Mouse (Mus musculus): ENCODE results near the gene Rbp1. TPM values are rescaled to one million over a fixed set of nuclear protein-coding genes. Genes with fewer than 3 reads are reported as not detected.

Rbp1 gene
- polyA plus RNA-seq, 1 experiment from 2014 or later, result 45.7 TPM

- 87% methylated on average over 2 of the region's 2 CpGs for WGBS
- no peak for ATAC-seq (ENCODE audit: low FRiP score, low TSS enrichment)
- Histone ChIP-seq H3K9me3 (ENCODE audit: control insufficient read depth, low read length) (no peaks in the 10 kb centered on the region), H3K4me3 (ENCODE audit: low read depth, low read length) (no peak overlapping the region), H3K4me1 (replicated peaks; ENCODE audit: control insufficient read depth, insufficient read depth) (no peaks in the 10 kb centered on the region), H3K9ac (ENCODE audit: low read length) (no peak overlapping the region), H3K27ac (replicated peaks) (no peak overlapping the region), H3K36me3 (ENCODE audit: control insufficient read depth, insufficient read depth, low read length) (no peaks in the 10 kb centered on the region), H3K4me2 (replicated peaks; ENCODE audit: low read depth) (no peak overlapping the region), H3K27me3 (ENCODE audit: control insufficient read depth, insufficient read depth, low read length) (no peaks in the 10 kb centered on the region)
- no peak for TF ChIP-seq CTCF (IDR thresholded peaks at IDR 0.05; ENCODE audit: low read depth)
- no peak for TF ChIP-seq EP300 (optimal IDR thresholded peaks at IDR 0.05)
- no peak for DNase-seq (ENCODE audit: low spot score)
These were observed 57.5 kb downstream of the Rbp1 start for GRCm38 (mm10) chr9:98480172-98480749.

- no peaks in the 10 kb centered on the region for H3K27me3 ChIP-seq (ENCODE audit: control insufficient read depth, insufficient read depth, low read length)
- no peak overlapping the region for H3K9ac ChIP-seq (ENCODE audit: low read length)
- ATAC-seq (ENCODE audit: low FRiP score, low TSS enrichment) (no peak), DNase-seq (ENCODE audit: low spot score) (no peak)
- no peak overlapping the region for H3K27ac ChIP-seq (replicated peaks)
- no peak overlapping the region for H3K4me3 ChIP-seq (ENCODE audit: low read depth, low read length)
- H3K4me1 ChIP-seq (replicated peaks; ENCODE audit: control insufficient read depth, insufficient read depth), result no peaks in the 10 kb centered on the region
- H3K9me3 ChIP-seq (ENCODE audit: control insufficient read depth, low read length), result no peaks in the 10 kb centered on the region
- no peaks in the 10 kb centered on the region for H3K36me3 ChIP-seq (ENCODE audit: control insufficient read depth, insufficient read depth, low read length)
- 58% methylated on average over 4 of the region's 4 CpGs for WGBS
- TF ChIP-seq CTCF (IDR thresholded peaks at IDR 0.05; ENCODE audit: low read depth) (no peak), EP300 (optimal IDR thresholded peaks at IDR 0.05) (no peak)
- H3K4me2 ChIP-seq (replicated peaks; ENCODE audit: low read depth), result no peak overlapping the region
These were observed 59.5 kb downstream of the Rbp1 start for GRCm38 (mm10) chr9:98482256-98482655.

DNA sequence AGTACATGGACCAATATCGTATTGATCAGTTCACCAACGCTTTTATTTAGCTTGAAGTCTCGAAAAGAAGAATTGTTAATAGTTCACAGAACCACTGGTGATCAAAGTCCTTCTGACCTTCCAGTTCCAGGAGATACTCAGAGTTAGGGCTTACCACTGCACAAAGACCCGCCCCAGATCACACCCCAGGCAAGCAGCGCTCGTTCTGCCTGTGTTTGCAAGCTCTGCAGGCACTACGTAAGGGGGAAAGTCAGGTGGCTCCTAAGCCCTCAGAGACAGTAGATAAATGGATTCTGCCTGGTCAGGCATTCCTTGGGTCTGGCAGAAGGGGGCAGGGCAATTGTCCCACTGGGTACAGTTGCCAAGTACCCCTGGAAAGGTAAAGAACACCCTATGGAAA lies 62.3 kb downstream of the Rbp1 start:
- H3K27ac ChIP-seq (replicated peaks), result peak overlapping the region; percentile 49; the same call in 1 of the 2 replicates
- ATAC-seq (ENCODE audit: low FRiP score, low TSS enrichment), result no peak
- H3K36me3 ChIP-seq (ENCODE audit: control insufficient read depth, insufficient read depth, low read length), result no peaks in the 10 kb centered on the region
- no peak overlapping the region for H3K4me2 ChIP-seq (replicated peaks; ENCODE audit: low read depth)
- no peak for DNase-seq (ENCODE audit: low spot score)
- H3K4me1 ChIP-seq (replicated peaks; ENCODE audit: control insufficient read depth, insufficient read depth), result no peaks in the 10 kb centered on the region
- TF ChIP-seq CTCF (IDR thresholded peaks at IDR 0.05; ENCODE audit: low read depth) (no peak), EP300 (optimal IDR thresholded peaks at IDR 0.05) (no peak)
- H3K27me3 ChIP-seq (ENCODE audit: control insufficient read depth, insufficient read depth, low read length), result no peaks in the 10 kb centered on the region
- H3K9ac ChIP-seq (ENCODE audit: low read length), result no peak overlapping the region
- 67% methylated on average over 7 of the region's 7 CpGs for WGBS
- H3K4me3 ChIP-seq (ENCODE audit: low read depth, low read length), result no peak overlapping the region
- no peaks in the 10 kb centered on the region for H3K9me3 ChIP-seq (ENCODE audit: control insufficient read depth, low read length)

DNA sequence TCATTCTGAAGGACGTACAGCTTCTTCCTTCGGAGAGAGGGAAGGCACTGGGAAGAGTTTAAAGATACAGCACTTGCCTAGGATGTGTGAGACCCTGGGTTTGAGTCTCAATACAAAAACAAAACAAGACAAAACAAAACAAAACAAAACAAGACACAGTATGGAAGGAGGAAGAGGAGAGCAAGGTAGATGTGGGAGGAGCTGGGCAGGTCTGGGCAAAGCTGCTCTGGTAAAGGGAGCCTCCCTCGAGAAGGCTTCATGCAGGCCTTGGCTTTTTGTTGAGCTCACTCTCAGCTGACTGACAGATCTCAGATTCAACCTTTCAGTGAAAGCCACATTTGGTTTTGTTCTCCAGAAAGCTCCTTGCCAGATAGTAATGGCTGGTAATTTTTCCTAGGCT lies 63.1 kb downstream of the Rbp1 start, which contains the start of gene Rbp2:
Rbp2 (plus strand) TSS at position 301 of the 400 bp plus-strand sequence.
- H3K4me2 ChIP-seq (replicated peaks; ENCODE audit: low read depth), result no peak within 1 kb of the TSS
- H3K4me1 ChIP-seq (replicated peaks; ENCODE audit: control insufficient read depth, insufficient read depth), result no peaks in the 10 kb centered on the region
- WGBS, result 68% methylated on average over 3 of the region's 3 CpGs
- ATAC-seq (ENCODE audit: low FRiP score, low TSS enrichment), result no peak
- H3K27ac ChIP-seq (replicated peaks), result peak within 1 kb of the TSS; percentile 49; the same call in 1 of the 2 replicates
- no peak within 1 kb of the TSS for H3K9ac ChIP-seq (ENCODE audit: low read length)
- no peak for DNase-seq (ENCODE audit: low spot score)
- H3K4me3 ChIP-seq (ENCODE audit: low read depth, low read length), result no peak within 1 kb of the TSS
- H3K36me3 ChIP-seq (ENCODE audit: control insufficient read depth, insufficient read depth, low read length), result no peaks in the 10 kb centered on the region
- no peaks in the 10 kb centered on the region for H3K27me3 ChIP-seq (ENCODE audit: control insufficient read depth, insufficient read depth, low read length)
- TF ChIP-seq CTCF (IDR thresholded peaks at IDR 0.05; ENCODE audit: low read depth) (no peak), EP300 (optimal IDR thresholded peaks at IDR 0.05) (no peak)
- no peaks in the 10 kb centered on the region for H3K9me3 ChIP-seq (ENCODE audit: control insufficient read depth, low read length)

DNA sequence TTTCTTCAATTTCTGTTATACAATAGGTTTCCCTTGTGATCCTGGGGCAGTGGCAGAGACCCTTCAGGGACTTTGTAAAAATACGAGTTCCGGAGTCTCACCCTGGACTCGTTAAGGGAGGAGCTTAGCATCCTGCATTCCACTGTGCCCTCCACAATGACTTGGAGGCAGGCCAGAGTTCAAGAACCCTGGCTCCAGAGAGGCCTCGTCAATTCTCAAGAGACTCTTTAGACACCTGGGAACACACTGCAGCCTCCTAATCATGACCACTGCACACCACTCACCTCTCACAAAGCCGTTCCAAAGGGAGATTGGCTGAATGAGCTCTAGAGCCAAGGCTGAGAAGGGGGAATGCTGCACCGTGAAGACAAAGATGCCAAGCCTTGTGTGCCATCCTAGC lies 64.5 kb downstream of the Rbp1 start:
- Histone ChIP-seq H3K27ac (replicated peaks) (no peak overlapping the region; the same call in 1 of the 2 replicates), H3K9me3 (ENCODE audit: control insufficient read depth, low read length) (no peaks in the 10 kb centered on the region), H3K36me3 (ENCODE audit: control insufficient read depth, insufficient read depth, low read length) (no peaks in the 10 kb centered on the region), H3K9ac (ENCODE audit: low read length) (no peak overlapping the region), H3K27me3 (ENCODE audit: control insufficient read depth, insufficient read depth, low read length) (no peaks in the 10 kb centered on the region), H3K4me3 (ENCODE audit: low read depth, low read length) (no peak overlapping the region), H3K4me1 (replicated peaks; ENCODE audit: control insufficient read depth, insufficient read depth) (no peaks in the 10 kb centered on the region), H3K4me2 (replicated peaks; ENCODE audit: low read depth) (no peak overlapping the region)
- TF ChIP-seq CTCF (IDR thresholded peaks at IDR 0.05; ENCODE audit: low read depth) (no peak), EP300 (optimal IDR thresholded peaks at IDR 0.05) (no peak)
- 58% methylated on average over 6 of the region's 6 CpGs for WGBS
- DNase-seq (ENCODE audit: low spot score), result no peak
- ATAC-seq (ENCODE audit: low FRiP score, low TSS enrichment), result no peak

- no peaks in the 10 kb centered on the region for H3K36me3 ChIP-seq (ENCODE audit: control insufficient read depth, insufficient read depth, low read length)
- TF ChIP-seq EP300 (optimal IDR thresholded peaks at IDR 0.05), result no peak
- TF ChIP-seq CTCF (IDR thresholded peaks at IDR 0.05; ENCODE audit: low read depth), result no peak
- H3K4me3 ChIP-seq (ENCODE audit: low read depth, low read length), result no peak overlapping the region
- no peak overlapping the region for H3K9ac ChIP-seq (ENCODE audit: low read length)
- no peaks in the 10 kb centered on the region for H3K27me3 ChIP-seq (ENCODE audit: control insufficient read depth, insufficient read depth, low read length)
- no peaks in the 10 kb centered on the region for H3K4me1 ChIP-seq (replicated peaks; ENCODE audit: control insufficient read depth, insufficient read depth)
- no peak overlapping the region for H3K4me2 ChIP-seq (replicated peaks; ENCODE audit: low read depth)
- 66% methylated on average over 4 of the region's 4 CpGs for WGBS
- no peak overlapping the region; the same call in 1 of the 2 replicates for H3K27ac ChIP-seq (replicated peaks)
- ATAC-seq (ENCODE audit: low FRiP score, low TSS enrichment) (no peak), DNase-seq (ENCODE audit: low spot score) (peak; percentile 57)
- H3K9me3 ChIP-seq (ENCODE audit: control insufficient read depth, low read length), result no peaks in the 10 kb centered on the region
These were observed 66.8 kb downstream of the Rbp1 start for GRCm38 (mm10) chr9:98489532-98489931.

Measured in stomach, postnatal 0 days (tissue).